ENCODE assay signal across 13 mouse cellular contexts in the genomic region with DNA sequence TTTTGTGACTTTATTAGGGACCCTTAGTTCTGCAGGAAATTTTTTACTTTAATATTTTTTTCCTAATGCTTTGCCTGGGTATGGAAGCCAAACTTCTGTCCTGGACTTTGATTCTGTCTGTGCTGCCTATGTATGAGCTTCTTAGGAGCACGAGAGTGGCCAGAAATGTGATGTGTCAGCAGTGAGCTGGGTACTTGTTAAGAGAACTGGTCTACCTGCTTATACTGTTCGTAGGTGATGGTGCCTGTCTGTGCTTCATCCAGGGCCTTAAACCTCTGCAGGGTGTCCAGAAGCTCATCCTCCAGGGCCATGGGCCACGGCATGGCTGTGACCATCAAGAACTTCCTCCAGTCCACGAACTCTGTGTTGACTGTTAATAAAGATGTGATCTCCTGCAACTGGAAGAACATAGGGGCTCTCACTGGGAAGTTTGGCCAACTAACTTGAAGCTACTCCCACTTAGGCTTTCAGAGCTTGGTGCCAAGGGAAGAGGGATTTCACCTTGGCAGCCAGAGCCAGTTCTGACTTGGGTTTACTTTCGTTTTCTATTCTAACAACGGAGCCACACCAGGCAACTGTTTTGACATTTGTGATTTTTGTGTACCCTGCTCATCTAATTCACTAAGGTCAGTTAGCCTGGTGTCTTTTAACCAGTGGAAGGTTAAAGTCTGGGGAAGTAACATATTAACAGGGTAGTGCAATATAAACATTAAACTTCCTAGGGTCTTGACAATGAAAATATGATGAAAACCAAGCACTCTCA.
DNase-seq lines count a peak whose midpoint lies in the region; ATAC-seq and TF ChIP-seq lines count a peak whose summit lies in the region.
"Had no signal": no experiment of that assay in that cellular context is flagged by ENCODE, and none has a peak within 500 bp of the region (broad histone marks: within the 10 kb centered on the region; RNA-seq: fewer than 3 reads in every experiment).

No protein-coding gene starts in this region.

- TF ChIP-seq EP300 in stomach, postnatal 0 days (optimal IDR thresholded peaks at IDR 0.05) = no peak

- whole genome bisulfite sequencing in stomach, postnatal 0 days = 77% methylated on average over 6 of the region's 6 CpGs

- no peaks in the 10 kb centered on the region for H3K9me3 ChIP-seq in stomach, postnatal 0 days (ENCODE audit: control insufficient read depth, low read length)
- H3K9me3 ChIP-seq: embryonic facial prominence, embryonic 13.5 days; forebrain, embryonic 15.5 days had no signal

- H3K9ac ChIP-seq in stomach, postnatal 0 days (ENCODE audit: low read length) = no peak overlapping the region
- H3K9ac ChIP-seq: embryonic facial prominence, embryonic 13.5 days; forebrain, embryonic 15.5 days had no signal

- no peak for ATAC-seq in stomach, postnatal 0 days (ENCODE audit: low FRiP score, low TSS enrichment)
- ATAC-seq: forebrain, embryonic 15.5 days had no signal

- H3K4me2 ChIP-seq in stomach, postnatal 0 days (replicated peaks; ENCODE audit: low read depth) = no peak overlapping the region
- H3K4me2 ChIP-seq: embryonic facial prominence, embryonic 13.5 days; forebrain, embryonic 15.5 days had no signal

- no peak for TF ChIP-seq CTCF in stomach, postnatal 0 days (IDR thresholded peaks at IDR 0.05; ENCODE audit: low read depth)

- H3K27me3 ChIP-seq in stomach, postnatal 0 days (ENCODE audit: control insufficient read depth, insufficient read depth, low read length) = no peaks in the 10 kb centered on the region
- H3K27me3 ChIP-seq: embryonic facial prominence, embryonic 13.5 days; forebrain, embryonic 15.5 days had no signal

- DNase-seq in adrenal gland, adult 8-10 months = peak; percentile 32
- no peak for DNase-seq in adrenal gland, adult 18-20 months (ENCODE audit: low spot score in 2 of 2)
- DNase-seq in B cell, adult 2 months = peak; percentile 9 to 25
- DNase-seq in adrenal gland, postnatal 36 days = peak; percentile 24 to 26
- DNase-seq in kidney, postnatal 36 days = peak; percentile 26 to 35
- DNase-seq in stomach, postnatal 0 days (ENCODE audit: low spot score) = no peak
- DNase-seq in right cerebral cortex, postnatal 14 days = no peak
- DNase-seq in layer of hippocampus, adult 18-20 months (ENCODE audit: low spot score in 2 of 2) = no peak
- DNase-seq: cerebellum, adult 9-11 months; heart, adult 11 months; heart, postnatal 4 days had no signal

- H3K4me1 ChIP-seq in stomach, postnatal 0 days (replicated peaks; ENCODE audit: control insufficient read depth, insufficient read depth) = no peaks in the 10 kb centered on the region
- H3K4me1 ChIP-seq: embryonic facial prominence, embryonic 13.5 days; forebrain, embryonic 15.5 days had no signal

- no peaks in the 10 kb centered on the region for H3K36me3 ChIP-seq in stomach, postnatal 0 days (ENCODE audit: control insufficient read depth, insufficient read depth, low read length)
- H3K36me3 ChIP-seq: embryonic facial prominence, embryonic 13.5 days; forebrain, embryonic 15.5 days had no signal

- H3K27ac ChIP-seq in stomach, postnatal 0 days (replicated peaks) = no peak overlapping the region
- H3K27ac ChIP-seq: embryonic facial prominence, embryonic 13.5 days; forebrain, embryonic 15.5 days had no signal

- H3K4me3 ChIP-seq in stomach, postnatal 0 days (ENCODE audit: low read depth, low read length) = no peak overlapping the region
- H3K4me3 ChIP-seq: embryonic facial prominence, embryonic 13.5 days; forebrain, embryonic 15.5 days had no signal

Comparison
In these comparisons a context has a peak if more than half of its experiments do, and no peak if none do; other contexts are left out.
1. DNase-seq: peak in adrenal gland, adult 8-10 months (single experiment), B cell, adult 2 months (2 of 2), adrenal gland, postnatal 36 days (2 of 2) and kidney, postnatal 36 days (2 of 2); none in adrenal gland, adult 18-20 months (0 of 2), stomach, postnatal 0 days (single experiment), right cerebral cortex, postnatal 14 days (single experiment) and layer of hippocampus, adult 18-20 months (0 of 2).